Mouse (Mus musculus) kidney, postnatal 0 days (tissue): ENCODE results near the gene Chmp4b. TPM values are rescaled to one million over a fixed set of nuclear protein-coding genes. Genes with fewer than 3 reads are reported as not detected.

Experiments used
- ATAC-seq: fragments of 200-750 bp; cut with Nextera tagmentation; replicated peaks from 2 replicates; pipeline ENCODE4 v1.8.0; 2017; ENCODE audit warnings: low read depth, moderate number of reproducible peaks, moderate TSS enrichment, moderate library complexity; ENCODE audit not compliant: low FRiP score
- DNase-seq: peaks from one replicate; pipeline ENCODE4 v3.0.0-alpha.2; 2016; ENCODE audit warnings: low spot score
- H3K27ac ChIP-seq: fragments of 300-500 bp; sonication (generic); 2 replicates; pipeline ENCODE4 v1.5.1; 2014; ENCODE audit warnings: mild to moderate bottlenecking
- H3K27me3 ChIP-seq: fragments of 300-500 bp; sonication (generic); 2 replicates; pipeline ENCODE4 v1.6.1; 2014; ENCODE audit warnings: low read length, mixed read lengths; ENCODE audit not compliant: insufficient read depth
- H3K36me3 ChIP-seq: fragments of 300-500 bp; sonication (generic); 2 replicates; pipeline ENCODE4 v1.6.1; 2014; ENCODE audit warnings: low read length, mixed read lengths; ENCODE audit not compliant: insufficient read depth
- H3K4me1 ChIP-seq: fragments of 300-500 bp; sonication (generic); replicated peaks from 2 replicates; pipeline ENCODE4 v1.6.1; 2014; ENCODE audit warnings: antibody characterized with exemption, low read length, mixed read lengths; ENCODE audit not compliant: insufficient read depth
- H3K4me2 ChIP-seq: fragments of 300-500 bp; sonication (generic); 2 replicates; pipeline ENCODE4 v1.6.1; 2014; ENCODE audit warnings: mild to moderate bottlenecking, low read length, moderate library complexity, mixed read lengths
- H3K4me3 ChIP-seq: fragments of 300-500 bp; sonication (generic); replicated peaks from 2 replicates; pipeline ENCODE4 v1.5.1; 2014; ENCODE audit warnings: low read depth, low read length
- H3K9ac ChIP-seq: fragments of 300-500 bp; sonication (generic); 2 replicates; pipeline ENCODE4 v1.6.1; 2014; ENCODE audit warnings: low read depth, low read length
- H3K9me3 ChIP-seq: fragments of 300-500 bp; sonication (generic); replicated peaks from 2 replicates; pipeline ENCODE4 v1.6.1; 2016; ENCODE audit warnings: low read length, inconsistent platforms, mixed read lengths
- CTCF ChIP-seq: IDR thresholded peaks from 2 replicates; pipeline ENCODE4 v1.5.1; 2016; ENCODE audit warnings: antibody characterized with exemption, low read depth, mild to moderate bottlenecking, moderate library complexity
- WGBS: fragments of 180-500 bp; shearing (Covaris S2); extraction: QIAGEN DNeasy Blood & Tissue Kit; methylation state at CpG from one replicate; pipeline ENCODE4 v1.1.7; 2014; 5-methylcytosine and 5-hydroxymethylcytosine counted together
- polyA plus RNA-seq: library from polyadenylated mRNA; unstranded; fragments of >200 nt; fragmentation: Nextera tagmentation; extraction: Ambion mirVana; gene quantifications from 2 replicates; pipeline ENCODE4 v1.2.1, GENCODE M21; 2015

The Chmp4b gene
- polyA plus RNA-seq, 1 experiment from 2014 or later: 34.7 TPM

DNA sequence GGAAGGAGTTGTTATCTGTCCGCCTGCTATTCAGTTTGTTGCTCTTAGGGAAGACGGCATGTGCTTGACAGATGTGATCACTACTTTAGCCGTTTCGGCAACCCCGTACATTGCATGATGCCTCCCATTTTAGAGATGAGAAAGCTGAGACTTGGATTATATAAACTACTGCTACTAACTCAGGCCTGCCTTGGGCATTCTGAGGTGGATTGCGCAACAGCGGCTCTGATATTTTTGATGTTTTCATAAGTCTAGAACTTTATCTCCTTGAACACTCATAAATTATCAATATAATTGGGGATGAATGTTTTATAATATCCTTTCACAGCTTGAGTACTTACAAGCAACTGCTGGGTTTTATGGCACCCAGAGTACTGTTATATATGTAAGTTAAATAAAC is 17.2 kb downstream of the Chmp4b start:
- 71% methylated on average over 7 of the region's 7 CpGs for WGBS
- DNase-seq: no peak
- TF ChIP-seq CTCF: no peak
- H3K27ac ChIP-seq: no peak overlapping the region
- ATAC-seq: no peak
- 0 out of 2 replicates have a peak, but pooled peaks cover 1% of the 10 kb centered on the region for H3K4me1 ChIP-seq
- H3K4me3 ChIP-seq: no peak overlapping the region
- no peaks in the 10 kb centered on the region for H3K9me3 ChIP-seq
- H3K27me3 ChIP-seq: no peaks in the 10 kb centered on the region
- H3K4me2 ChIP-seq: no peak overlapping the region
- H3K9ac ChIP-seq: no peak overlapping the region
- H3K36me3 ChIP-seq: no peaks in the 10 kb centered on the region

GRCm38 (mm10) chr2:154670106-154670505 is 18.6 kb downstream of the Chmp4b start:
- no peak for TF ChIP-seq CTCF
- H3K9ac ChIP-seq: no peak overlapping the region
- DNase-seq (no peak), ATAC-seq (no peak)
- no peaks in the 10 kb centered on the region for H3K9me3 ChIP-seq
- 0 out of 2 replicates have a peak, but pooled peaks cover 5% of the 10 kb centered on the region for H3K4me1 ChIP-seq
- H3K36me3 ChIP-seq: no peaks in the 10 kb centered on the region
- H3K27ac ChIP-seq: no peak overlapping the region
- no peaks in the 10 kb centered on the region for H3K27me3 ChIP-seq
- no peak overlapping the region for H3K4me3 ChIP-seq
- 68% methylated on average over 4 of the region's 4 CpGs for WGBS
- no peak overlapping the region for H3K4me2 ChIP-seq

GRCm38 (mm10) chr2:154670741-154671140 is 19.2 kb downstream of the Chmp4b start:
- 77% methylated on average over 4 of the region's 4 CpGs for WGBS
- TF ChIP-seq CTCF: no peak
- H3K4me1 ChIP-seq: 0 out of 2 replicates have a peak, but pooled peaks cover 5% of the 10 kb centered on the region
- no peaks in the 10 kb centered on the region for H3K9me3 ChIP-seq
- ATAC-seq (no peak), DNase-seq (no peak)
- H3K36me3 ChIP-seq: no peaks in the 10 kb centered on the region
- no peak overlapping the region for H3K9ac ChIP-seq
- H3K4me3 ChIP-seq: no peak overlapping the region
- no peak overlapping the region for H3K4me2 ChIP-seq
- no peak overlapping the region for H3K27ac ChIP-seq
- H3K27me3 ChIP-seq: no peaks in the 10 kb centered on the region

- ATAC-seq: no peak
- no peaks in the 10 kb centered on the region for H3K27me3 ChIP-seq
- no peak overlapping the region for H3K9ac ChIP-seq
- H3K36me3 ChIP-seq: no peaks in the 10 kb centered on the region
- no peaks in the 10 kb centered on the region for H3K9me3 ChIP-seq
- peaks cover 15% of the 10 kb centered on the region for H3K4me1 ChIP-seq
- WGBS: 50% methylated on average over 4 of the region's 4 CpGs
- DNase-seq: no peak
- H3K4me2 ChIP-seq: no peak overlapping the region
- H3K4me3 ChIP-seq: no peak overlapping the region
- no peak overlapping the region; the same call in 1 of the 2 replicates for H3K27ac ChIP-seq
- TF ChIP-seq CTCF: no peak
Observed at GRCm38 (mm10) chr2:154674008-154674407, 22.5 kb downstream of the Chmp4b start.

- DNase-seq: peak; percentile 62
- no peaks in the 10 kb centered on the region for H3K9me3 ChIP-seq
- H3K36me3 ChIP-seq: no peaks in the 10 kb centered on the region
- no peak overlapping the region for H3K4me3 ChIP-seq
- no peak for TF ChIP-seq CTCF
- 73% methylated on average over 19 of the region's 19 CpGs for WGBS
- ATAC-seq: peak; percentile 66; the same call in 1 of the 2 replicates
- H3K4me2 ChIP-seq: peak overlapping the region; percentile 40
- peaks cover 15% of the 10 kb centered on the region for H3K4me1 ChIP-seq
- peak overlapping the region; percentile 76 for H3K27ac ChIP-seq
- H3K27me3 ChIP-seq: no peaks in the 10 kb centered on the region
- 0 out of 2 replicates have a peak overlapping the region, but pooled peaks have one; percentile 38 for H3K9ac ChIP-seq
Observed at GRCm38 (mm10) chr2:154676653-154677609, 25.4 kb downstream of the Chmp4b start.

- Histone ChIP-seq H3K4me1 (peaks cover 15% of the 10 kb centered on the region), H3K9ac (0 out of 2 replicates have a peak overlapping the region, but pooled peaks have one; percentile 38), H3K4me2 (peak overlapping the region; percentile 40), H3K4me3 (no peak overlapping the region), H3K36me3 (no peaks in the 10 kb centered on the region), H3K27me3 (no peaks in the 10 kb centered on the region), H3K27ac (peak overlapping the region; percentile 76), H3K9me3 (no peaks in the 10 kb centered on the region)
- ATAC-seq: 0 out of 2 replicates have a peak, but pooled peaks have one; percentile 8
- peak; percentile 93 for DNase-seq
- TF ChIP-seq CTCF: no peak
- 24% methylated on average over 10 of the region's 10 CpGs for WGBS
Observed at GRCm38 (mm10) chr2:154677651-154678139, 26.2 kb downstream of the Chmp4b start.
